Mouse (Mus musculus): ENCODE measurements around the gene Trmt112.

DNA sequence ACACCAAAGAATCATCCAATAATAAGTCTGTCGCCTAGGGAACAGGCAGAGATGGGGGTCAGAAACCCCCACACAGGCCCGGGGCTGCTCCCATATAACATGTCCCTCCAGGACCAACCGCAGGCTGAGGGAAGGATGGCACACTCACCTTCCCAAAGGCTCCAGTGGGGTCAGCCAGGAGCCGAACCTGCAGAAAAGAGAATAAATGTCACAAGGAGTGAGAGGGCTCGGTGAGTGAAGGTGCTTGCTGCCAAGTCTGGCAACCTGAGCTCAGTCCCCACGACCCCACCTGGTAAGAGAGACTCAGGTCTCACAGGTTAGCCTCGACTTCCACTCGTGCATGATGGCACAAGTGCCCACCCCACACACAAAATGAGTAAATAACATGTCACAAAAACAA is 2.4 kb upstream of the Trmt112 start:
- TF ChIP-seq CTCF (IDR thresholded peaks at IDR 0.05; ENCODE audit: borderline replicate concordance, control insufficient read depth, extremely low read depth, insufficient read depth, low read length, poor library complexity): no peak
- TF ChIP-seq POLR2A (IDR thresholded peaks at IDR 0.05; ENCODE audit: control insufficient read depth, extremely low read depth, insufficient read depth, low read length, poor library complexity): no peak

All from thymus, adult 2 months (tissue).